Mouse (Mus musculus) adrenal gland, postnatal 25 days (tissue): ENCODE data around the gene Mgat4b. TPM values are rescaled to one million over a fixed set of nuclear protein-coding genes. Genes with fewer than 3 reads are reported as not detected.

Source experiments
- DNase-seq: peaks from one replicate; pipeline ENCODE4 v3.0.0; 2021; ENCODE audit warnings: mixed read lengths
- total RNA-seq: library from RNA; stranded (reverse); gene quantifications from 2 replicates; pipeline ENCODE4 v1.2.3, GENCODE M21; 2021

Mgat4b gene
- total RNA-seq, 1 experiment from 2014 or later: 161 TPM

DNA sequence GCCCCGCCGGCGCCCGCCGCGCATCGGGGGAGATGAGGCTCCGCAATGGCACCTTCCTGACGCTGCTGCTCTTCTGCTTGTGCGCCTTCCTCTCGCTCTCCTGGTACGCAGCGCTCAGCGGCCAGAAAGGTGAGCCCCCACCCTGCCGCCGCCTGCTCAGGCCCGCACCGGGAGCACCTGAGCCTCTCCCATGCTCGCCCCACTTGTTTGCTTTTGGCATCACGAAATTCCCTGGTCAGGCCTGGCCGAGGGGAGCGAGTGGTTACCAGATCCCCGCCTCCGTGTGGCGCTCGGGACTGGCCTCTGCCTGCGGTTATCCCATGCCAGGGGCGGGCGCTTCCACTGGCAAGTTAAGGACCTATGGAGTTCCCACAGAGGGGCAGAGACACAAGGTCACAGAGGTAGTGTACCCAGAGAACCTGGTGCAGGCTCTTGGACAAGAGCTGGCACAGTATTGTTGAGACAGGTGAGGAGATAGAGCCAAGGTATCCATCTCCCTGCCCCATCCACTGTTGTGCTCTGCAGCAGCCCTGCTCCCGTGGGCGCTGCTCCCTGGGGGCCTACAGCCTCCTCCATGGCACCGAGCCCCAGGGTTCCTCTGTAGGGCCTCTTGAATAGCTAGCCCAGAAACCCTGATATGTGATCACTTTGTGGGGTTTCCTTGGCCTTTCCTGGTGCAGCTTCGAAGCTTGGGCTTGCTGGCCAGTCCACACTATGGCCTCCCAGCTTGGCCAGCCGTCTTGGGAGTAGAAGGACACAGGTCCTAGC lies 15.1 kb downstream of the Mgat4b start:
- DNase-seq: peak; percentile 61

DNA sequence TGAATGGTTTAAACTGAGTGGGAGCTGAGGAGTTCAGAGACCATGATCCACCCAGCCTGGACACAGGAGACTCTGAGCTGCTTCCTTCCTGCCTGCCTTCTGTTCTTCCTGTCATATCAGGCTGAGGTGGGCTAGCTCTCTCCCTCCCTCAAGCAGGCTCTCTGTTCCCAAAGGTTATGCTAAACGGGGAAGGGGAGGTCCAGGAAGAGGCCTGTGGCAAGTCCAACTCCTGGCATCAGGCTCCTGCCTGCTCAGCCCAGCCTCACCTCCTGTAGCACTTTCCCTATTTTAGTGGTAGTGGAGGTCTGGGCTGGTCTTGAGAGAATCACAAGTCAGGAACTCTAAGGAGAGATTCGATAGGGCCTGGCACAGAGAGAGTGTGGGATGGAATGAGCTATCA lies 15.7 kb downstream of the Mgat4b start:
- DNase-seq: no peak

DNA sequence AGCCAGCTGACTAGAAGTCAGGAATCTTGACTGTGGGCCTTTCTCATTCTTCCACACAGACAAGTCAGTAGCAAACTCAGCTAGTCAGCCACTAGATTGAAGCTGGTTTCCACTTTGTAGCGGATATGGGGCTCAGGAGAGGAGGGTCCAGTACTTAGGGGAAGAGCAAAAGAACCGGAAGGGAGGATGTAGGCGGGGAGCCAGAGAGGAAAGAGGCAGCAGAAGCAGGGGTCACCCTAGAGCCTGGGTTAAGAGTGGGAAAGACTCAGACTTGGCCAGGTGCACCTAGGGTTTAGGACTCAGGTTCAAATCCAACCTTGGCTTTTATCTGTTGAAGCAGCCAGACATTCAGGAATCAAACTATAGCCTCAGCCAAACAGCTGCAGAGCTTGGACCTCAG lies 16.5 kb downstream of the Mgat4b start:
- DNase-seq: no peak

DNA sequence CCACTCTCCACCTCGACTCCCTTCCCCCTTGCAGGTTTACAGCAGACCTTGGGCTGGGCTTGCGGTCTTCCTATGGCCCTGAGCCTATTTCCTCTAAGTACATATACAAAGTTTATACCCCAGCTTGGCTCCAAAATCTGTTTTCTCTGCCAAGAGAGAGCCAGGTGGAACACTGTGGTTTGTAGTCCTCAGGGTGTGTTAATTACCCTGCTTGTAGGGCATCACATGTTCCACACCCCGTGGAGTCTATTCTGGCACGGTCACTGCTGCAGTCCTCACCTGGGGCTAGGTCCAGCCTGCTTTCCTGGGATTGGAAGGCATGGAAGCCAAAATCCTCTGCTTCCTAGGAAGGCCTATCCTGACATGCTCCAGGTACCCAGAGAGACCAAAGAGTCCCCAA lies 17.0 kb downstream of the Mgat4b start:
- DNase-seq: no peak

DNA sequence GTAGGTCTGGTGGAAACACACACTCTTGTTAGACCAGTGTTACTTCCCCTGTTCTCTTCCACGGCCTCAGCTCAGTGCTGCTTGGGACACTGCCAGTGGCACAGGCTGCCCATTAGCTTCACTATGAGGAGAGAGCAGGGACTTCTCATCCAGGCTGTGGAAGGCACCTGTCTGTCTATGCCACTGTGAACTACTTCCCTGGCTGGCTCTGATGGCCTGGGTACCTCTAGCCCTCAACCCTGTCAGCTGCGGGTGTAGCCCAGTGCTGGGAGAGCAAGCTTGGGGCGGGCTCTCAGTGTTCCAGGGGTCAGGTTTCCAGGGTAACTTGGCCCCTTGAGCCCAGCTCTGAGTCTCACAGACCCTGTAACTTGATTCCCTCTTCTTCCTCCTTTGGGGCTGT lies 18.1 kb downstream of the Mgat4b start:
- no peak for DNase-seq

DNA sequence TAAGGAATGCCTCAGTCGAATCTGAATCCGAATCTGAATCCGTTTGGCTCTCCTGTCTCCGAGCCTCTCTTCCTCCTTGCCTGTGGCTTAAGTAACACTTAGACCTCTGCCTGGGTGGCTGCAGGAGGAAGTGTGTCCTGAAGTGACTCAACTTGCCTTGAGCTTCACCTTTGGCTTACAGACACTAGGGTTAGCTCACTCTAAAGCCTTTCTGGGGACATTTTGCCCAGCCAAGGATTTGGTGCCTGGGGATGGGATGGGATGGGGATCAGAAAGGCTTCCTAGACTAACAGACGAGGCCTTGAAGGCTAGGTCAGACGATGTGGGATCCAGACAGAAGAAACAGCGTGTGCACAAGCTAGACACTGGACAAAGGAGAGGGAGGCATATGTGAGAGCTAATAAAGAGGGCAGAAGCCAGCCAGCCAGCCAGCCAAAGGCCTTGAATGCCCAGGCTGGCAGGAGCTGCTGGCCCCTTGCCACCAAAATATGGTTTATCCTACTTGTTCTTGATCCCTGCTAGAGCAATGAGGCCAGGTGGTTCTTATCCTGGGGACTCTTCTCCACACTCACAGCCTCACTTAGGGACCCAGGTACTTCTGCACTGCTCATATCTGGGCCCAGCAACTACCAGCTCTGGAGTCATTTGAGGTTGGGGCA lies 18.7 kb downstream of the Mgat4b start:
- peak; percentile 75 for DNase-seq

DNA sequence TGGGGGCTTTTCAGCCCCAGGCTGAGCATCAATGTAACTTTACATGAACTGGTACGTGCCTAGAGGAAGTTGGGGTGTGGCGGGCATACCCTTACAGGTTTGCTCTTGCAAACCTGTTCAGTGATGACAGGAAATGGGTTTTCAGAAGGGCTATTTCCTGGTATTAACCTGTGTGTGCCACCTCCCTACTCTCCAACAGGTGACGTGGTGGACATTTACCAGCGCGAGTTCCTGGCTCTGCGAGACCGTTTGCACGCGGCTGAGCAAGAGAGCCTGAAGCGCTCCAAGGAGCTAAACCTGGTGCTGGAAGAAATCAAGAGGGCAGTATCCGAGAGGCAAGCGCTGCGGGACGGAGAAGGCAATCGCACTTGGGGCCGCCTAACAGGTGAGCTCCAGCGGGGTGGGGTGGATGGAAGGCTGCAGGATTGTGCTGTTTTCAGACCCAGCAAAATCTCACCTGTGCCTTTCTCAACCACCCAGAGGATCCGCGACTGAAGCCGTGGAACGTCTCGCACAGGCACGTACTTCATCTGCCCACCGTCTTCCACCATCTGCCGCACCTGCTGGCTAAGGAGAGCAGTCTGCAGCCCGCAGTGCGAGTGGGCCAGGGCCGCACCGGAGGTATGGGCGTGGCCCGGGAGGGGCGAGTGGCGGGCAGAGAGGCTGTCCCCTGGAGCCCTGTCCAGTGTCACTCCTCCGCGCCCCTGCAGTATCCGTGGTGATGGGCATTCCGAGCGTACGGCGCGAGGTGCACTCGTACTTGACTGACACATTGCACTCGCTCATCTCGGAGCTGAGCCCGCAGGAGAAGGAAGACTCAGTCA lies 20.0 kb downstream of the Mgat4b start:
- DNase-seq: no peak

DNA sequence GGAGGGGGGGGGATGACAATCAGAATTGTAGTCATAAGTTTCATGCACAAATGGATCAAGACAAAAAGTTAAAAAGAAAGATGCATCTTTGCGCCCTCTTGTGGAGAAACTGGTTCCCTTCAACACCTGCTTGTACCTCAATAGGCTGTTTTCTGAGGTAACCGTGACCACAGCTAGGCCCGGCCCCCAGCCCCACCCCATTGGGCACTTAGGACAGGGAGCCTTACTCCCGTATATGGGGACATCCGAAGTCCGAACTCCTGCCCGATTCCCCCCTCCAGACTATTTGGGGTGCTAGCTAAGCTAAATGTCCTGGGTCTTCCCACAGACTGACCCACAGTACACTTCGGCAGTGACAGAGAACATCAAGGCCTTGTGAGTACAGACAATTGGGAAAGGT lies 20.7 kb downstream of the Mgat4b start:
- DNase-seq: no peak

DNA sequence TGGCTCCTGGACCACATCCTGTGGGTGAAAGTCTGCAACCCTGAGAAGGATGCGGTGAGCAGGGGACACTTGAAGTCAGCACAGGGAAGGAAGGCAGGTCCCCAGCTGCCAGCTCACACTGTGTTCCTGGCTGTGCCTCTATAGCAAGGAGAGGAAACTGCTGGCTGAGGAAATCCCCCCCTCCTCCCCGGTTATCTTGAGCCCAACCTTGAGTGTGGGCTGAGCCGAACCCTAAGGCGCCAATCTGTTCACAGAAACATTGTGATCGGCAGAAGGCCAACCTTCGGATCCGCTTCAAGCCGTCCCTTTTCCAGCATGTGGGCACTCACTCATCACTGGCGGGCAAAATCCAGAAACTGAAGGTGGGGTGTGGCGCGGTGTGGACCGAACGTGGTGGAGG lies 22.3 kb downstream of the Mgat4b start:
- no peak for DNase-seq

DNA sequence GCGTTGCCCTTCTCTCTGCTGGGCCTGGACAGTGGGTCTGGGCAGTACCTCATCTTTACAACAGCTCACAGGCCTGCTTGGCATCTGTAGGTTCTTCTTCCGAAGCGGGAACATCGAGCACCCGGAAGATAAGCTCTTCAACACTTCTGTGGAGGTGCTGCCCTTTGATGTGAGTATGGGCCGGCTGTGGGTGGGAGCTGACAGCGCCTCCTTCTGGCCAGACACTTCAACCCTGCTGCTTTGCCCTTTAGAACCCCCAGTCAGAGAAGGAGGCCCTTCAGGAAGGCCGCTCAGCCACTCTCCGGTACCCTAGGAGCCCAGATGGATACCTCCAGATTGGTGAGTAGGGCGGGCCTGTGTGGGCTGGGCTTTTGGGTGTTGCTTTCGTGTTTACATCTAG lies 23.3 kb downstream of the Mgat4b start:
- DNase-seq: no peak

DNA sequence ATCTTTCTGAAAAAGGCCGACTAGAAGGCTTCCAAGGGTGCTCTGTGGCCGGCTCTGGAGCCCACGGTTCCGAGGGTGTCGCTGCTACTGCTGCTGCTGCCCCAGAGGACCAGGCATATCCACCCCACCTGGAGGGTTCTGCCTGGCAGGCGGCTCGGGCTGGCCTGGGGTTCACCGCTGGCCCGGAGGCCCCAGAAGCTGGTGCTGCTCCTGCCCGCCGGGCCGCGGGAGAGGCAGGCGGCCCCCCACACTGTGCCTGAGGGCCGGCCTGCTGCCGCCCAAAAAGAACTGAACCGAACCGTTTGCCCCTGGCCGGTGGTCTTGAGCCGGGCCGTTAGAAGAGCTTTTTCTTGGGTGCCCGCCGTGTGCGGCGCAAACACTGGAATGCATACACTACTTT lies 23.9 kb downstream of the Mgat4b start:
- no peak for DNase-seq

DNA sequence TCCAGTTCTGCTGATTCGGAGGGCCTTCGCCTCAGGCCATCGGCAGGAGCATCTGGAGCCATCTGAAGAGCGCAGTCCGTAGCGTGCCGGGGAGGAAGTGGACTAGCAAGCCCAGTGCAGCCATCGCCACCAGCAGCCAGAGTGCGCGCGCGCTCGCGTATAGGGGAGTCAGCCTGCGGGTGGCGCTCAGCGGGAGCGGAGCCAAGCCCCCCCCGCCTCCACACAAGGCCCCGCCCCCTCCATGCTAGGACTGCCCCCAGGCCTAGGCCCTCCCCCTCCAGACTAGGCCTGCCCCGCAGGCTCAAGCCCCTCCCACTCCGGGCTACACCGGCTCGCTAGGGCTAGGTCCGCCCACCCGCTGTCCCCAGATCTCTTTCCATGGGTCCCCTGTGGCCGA lies 25.8 kb downstream of the Mgat4b start:
- peak; percentile 93 for DNase-seq

DNA sequence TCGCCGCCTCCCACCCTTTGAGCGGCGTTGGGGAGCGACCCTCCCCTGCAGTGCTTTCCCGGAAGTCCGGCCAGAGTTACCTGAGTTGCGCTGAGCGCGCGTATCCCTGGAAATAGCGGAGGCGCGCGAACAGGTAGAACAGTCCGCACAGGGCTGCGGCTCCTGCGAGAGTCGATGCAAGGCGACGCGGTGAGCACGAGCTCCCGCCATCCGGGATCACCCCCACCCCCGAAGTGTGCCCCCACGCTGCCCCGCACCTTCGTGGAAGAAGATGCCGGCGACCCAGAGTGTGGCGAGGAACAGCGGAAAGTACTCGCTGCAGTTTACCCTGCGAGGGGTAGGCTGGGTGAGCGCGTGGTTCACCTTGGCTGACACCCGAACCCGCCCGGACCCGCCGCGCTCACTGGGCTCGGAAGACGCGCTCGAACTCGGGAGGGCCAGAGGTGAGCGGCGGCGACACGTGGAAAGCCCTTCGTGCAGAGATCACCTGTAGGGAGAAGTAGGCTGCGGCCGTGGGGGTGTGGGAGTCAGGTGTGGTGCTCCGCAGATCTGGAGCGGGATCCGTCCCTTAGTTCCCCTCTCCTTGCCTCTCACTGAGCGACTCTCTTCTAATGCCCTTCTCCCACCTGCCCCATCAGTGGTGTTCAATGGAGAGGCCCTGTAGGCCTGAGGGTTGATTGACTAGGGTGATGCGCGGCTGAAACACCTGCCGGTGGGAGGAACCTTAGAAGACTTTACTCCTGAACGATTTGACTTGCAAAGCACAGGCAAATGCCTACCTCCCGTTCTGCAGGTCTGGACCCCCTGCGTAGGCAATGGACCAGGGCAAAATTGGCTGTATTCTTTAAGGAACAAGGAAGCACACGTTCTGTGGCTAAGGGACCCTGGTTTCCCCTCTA lies 26.5 kb downstream of the Mgat4b start:
- DNase-seq: no peak

DNA sequence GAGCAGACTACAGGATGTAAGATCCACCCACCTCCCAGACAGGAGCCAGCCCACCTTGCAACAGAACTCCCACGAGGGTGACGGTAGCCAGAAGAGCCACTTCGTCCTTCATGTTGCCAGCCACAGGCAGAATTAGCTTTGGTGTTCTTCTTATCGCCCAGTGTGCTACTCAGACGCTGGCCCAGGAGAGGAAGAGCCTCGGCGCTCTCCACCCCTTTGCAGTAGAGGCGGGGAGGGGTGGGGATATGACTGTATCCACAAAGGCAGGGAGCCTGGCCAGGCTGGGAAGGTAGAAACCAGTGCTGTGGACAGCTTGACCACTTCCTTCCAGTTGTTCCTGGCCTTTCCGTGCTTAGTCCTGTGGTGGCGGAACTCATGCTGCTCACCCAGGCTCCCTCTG lies 27.6 kb downstream of the Mgat4b start, which contains the start of gene Ltc4s:
TSS of gene Ltc4s (minus strand) at position 293 of the 400 bp plus-strand sequence.
- no peak for DNase-seq

DNA sequence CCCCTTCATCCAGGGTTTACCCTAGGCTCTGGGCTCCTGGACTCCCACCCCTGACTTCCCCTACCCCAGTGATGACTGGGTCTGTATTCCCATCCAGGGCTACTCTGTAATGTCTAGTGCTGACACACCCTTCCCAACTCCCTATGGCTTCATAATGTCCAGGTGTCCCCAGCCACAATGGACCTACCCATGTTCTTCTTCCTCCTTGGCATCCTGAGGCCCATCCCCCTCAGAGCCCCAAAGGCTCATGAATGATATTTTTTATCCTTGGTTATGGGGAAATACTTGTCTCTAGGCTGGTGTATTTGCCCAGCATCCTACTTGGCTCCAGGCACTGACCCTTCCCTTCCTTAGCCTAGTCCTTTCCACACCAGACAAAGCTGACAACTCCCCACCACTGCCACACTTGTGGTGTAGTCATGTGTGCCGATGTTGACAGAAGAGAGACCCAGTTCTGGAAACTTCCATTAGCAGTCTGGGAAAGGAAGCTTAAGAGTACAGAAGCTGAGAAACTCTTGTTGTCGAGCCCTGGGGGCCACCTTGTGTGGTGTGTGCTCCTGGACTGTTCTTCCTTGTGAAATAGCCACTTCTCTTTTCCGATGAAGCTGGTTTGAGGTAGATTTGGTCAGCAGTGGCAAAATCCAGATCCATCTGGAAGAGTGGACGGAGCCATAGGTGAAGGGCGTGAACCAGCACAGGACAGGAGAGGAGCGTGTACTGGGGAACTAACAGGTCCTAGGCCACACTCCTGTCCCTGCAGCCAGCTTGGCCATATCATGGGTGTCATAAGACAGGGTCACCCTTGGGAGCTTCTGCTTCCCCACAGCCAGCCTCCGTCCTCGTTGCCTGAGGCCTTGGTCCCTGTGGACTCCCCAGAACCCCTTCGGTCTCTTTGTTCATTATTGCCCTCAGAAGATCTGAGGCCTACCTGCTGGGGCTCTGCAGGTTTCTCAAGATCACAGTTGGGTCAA lies 28.4 kb downstream of the Mgat4b start:
- no peak for DNase-seq

DNA sequence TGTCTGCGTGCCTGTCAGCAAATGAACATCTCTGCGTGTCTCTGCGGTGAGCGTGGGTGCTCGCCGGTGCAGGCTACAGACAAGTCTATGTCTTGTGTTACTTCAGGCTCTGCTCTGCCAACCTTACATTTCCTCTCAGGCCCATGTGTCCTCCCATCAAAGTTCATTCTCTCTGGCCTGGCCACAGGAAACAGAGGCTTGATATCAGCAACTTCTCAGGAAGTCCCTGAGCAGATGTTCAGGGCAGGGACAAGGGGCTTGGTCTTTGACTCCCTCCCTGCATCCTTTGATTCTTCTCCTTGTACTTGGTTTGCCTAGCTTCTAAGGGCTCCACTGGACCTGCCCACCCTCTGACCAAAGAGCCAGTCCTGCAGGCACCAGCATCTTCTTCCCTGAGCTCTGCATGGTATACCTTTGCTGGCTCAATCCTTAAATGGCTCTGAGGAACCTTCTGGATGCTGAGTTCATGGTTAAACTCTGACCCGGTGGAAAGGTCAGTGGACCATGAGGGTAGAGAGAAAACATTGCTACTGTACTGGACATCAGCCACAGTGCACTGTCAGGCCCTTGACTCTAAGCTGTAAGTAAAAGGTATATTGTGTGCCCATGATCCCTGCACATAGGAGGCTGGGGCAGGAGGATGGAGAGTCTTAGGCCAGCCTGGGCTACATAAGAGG lies 29.7 kb downstream of the Mgat4b start:
- no peak for DNase-seq

DNA sequence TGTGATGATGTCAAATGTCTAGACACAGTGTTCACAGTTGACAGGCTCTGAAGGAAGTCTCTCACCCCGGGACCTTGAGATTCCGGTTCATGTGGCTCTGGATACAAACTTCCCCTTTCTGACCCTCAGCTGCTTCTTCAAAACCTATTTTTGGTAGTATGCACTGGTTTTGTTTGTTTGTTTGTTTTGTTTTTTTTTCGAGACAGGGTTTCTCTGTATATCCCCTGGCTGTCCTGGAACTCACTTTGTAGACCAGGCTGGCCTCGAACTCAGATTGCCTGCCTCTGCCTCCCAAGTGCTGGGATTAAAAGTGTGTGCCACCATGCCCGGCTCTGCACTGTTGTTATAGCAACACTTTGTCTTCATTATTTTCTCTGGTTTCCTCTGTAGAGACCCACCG lies 33.2 kb downstream of the Mgat4b start:
- no peak for DNase-seq

DNA sequence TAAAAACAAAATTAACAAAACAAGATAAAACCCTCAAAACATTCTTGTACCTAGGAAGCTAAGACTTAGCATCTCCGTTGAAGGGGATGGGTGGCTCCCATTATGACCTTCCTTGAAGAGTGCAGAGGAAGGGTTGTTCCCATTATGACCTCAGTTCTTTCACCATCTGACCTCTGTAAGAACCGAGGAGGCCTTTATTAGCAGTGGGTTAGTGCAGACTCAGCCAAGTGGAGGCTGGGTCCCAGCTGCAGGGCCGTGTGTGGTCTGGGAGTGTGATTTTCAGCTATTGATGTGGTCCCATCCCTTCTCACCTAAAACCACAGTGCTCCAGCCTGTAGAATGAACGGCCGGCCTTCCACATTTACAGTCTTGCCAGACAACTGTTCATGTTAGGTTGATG lies 34.6 kb downstream of the Mgat4b start:
- DNase-seq: no peak

DNA sequence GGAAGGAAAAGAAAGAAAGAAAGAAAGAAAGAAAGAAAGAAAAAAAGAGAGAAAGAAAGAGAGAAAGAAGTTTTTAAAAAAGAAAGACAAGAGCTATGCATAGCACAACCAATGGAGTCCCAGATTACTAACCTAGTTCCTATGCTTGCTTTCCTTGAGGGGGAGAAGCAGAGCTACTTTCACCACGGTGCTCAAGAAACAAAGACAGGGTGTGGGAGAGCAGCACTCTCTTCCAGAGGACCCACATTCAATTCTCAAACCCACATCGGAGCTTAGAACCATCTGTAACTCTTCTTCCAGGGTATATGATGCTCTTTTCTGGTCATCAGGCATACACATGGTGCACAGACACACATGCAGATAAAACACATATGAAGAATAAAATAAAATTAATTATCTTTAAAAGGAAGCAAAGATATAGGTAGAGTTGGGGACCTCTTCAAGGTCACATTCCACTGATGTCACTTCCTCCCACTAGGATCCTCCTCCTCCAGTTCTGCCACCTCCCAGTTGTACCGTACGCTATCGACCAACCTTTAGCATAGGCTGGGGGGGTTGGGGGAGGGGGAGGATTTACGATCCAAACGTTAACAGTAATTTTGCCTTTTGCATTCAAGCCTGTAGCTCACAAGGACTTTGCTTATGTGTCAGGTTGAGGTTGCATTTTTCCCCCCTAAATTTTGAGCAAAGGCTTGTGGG lies 37.9 kb downstream of the Mgat4b start:
- DNase-seq: no peak

DNA sequence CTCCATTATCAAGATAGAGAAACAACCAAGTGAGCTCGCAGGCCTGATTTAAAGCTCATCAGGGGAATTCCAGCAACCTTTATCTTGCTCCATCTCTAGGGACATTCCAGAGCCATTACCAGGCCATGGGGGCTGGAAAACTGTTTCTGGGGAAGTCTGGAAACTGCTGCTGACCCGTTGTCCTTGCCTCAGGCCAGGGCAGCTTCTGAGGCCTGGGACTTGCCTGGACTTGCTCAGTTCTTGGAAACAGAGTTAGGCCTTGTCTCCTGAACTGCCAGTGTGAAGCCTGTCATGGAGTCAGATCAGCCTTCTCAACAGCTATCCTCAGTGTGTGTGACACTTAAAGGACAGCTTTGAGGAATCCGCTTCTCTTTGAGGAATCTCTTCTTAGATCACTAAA lies 41.5 kb downstream of the Mgat4b start:
- DNase-seq: no peak
